Mouse (Mus musculus): ENCODE measurements around the gene Spint5. TPM values are rescaled to one million over a fixed set of nuclear protein-coding genes. Genes with fewer than 3 reads are reported as not detected.

Spint5 gene
- polyA plus RNA-seq, 1 experiment, result not detected

DNA sequence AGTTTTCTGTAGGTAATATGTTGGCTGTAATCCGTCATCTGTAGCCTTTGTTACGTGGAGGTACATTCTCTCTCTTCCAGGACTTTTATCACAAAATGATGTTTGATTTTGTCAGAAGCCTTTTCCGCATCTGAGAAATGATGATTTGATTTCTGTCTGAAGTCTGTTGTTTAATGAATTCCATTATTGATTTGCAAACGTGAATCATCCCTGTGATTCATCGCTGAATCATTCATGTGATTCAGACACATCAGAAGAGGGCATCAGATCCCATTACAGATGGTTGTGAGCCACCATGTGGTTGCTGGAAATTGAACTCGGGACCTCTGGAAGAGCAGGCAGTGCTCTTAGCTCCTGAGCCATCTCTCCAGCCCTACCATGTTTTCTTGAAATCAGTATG, 33.9 kb downstream of the Spint5 start:
- TF ChIP-seq CTCF (conservative IDR thresholded peaks at IDR 0.05; ENCODE audit: insufficient read depth, insufficient read length, low read depth, low read length) (no peak), POLR2A (IDR thresholded peaks at IDR 0.05; ENCODE audit: low read depth, low read length) (no peak)
- no peaks in the 10 kb centered on the region for H3K27me3 ChIP-seq (replicated peaks; ENCODE audit: control insufficient read depth, insufficient read depth, low read length)

DNA sequence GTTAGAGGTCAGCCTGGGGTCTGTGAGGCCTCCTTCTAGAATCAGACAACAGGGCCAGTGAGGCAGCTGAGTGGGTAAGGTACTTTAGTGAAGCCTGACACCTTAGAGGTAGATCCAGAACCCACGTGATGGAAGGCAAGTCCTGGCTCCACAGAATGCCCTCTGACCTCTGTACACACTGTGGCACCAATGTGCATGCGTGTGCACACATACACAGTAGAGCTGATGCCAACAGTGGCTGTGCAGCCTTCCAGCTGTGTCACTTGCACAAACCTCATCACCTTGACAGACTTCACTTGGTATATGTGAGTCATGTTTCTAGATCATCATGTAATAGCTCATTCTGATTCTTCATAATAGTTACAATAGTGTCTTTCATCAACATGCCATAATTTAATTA, 37.3 kb downstream of the Spint5 start:
- DNase-seq, result no peak
- no peaks in the 10 kb centered on the region for H3K27me3 ChIP-seq (replicated peaks; ENCODE audit: control insufficient read depth, insufficient read depth, low read length)
- no peaks in the 10 kb centered on the region for H3K4me1 ChIP-seq (ENCODE audit: control insufficient read depth, insufficient read depth, low read length)
- TF ChIP-seq CTCF (conservative IDR thresholded peaks at IDR 0.05; ENCODE audit: insufficient read depth, insufficient read length, low read depth, low read length) (no peak), POLR2A (IDR thresholded peaks at IDR 0.05; ENCODE audit: low read depth, low read length) (no peak)
- no peak overlapping the region for H3K4me3 ChIP-seq (ENCODE audit: insufficient read depth, low read depth, low read length)
- 85% methylated on average over 2 of the region's 2 CpGs for WGBS
- H3K27ac ChIP-seq (ENCODE audit: insufficient read depth, low read depth, low read length), result no peak overlapping the region
- peaks cover 5% of the 10 kb centered on the region for H3K36me3 ChIP-seq (ENCODE audit: control insufficient read depth, insufficient read depth, low read length)

More for the DNA sequence above, 33.9 kb downstream of the Spint5 start:
- Histone ChIP-seq H3K4me1 (ENCODE audit: control insufficient read depth, insufficient read depth, low read length) (peaks cover 9% of the 10 kb centered on the region; the same call in 1 of the 2 replicates), H3K4me3 (ENCODE audit: insufficient read depth, low read depth, low read length) (no peak overlapping the region), H3K36me3 (ENCODE audit: control insufficient read depth, insufficient read depth, low read length) (no peaks in the 10 kb centered on the region; the same call in 1 of the 2 replicates), H3K27ac (ENCODE audit: insufficient read depth, low read depth, low read length) (no peak overlapping the region)
- WGBS, result 85% methylated on average over 6 of the region's 6 CpGs
- DNase-seq, result no peak

DNA sequence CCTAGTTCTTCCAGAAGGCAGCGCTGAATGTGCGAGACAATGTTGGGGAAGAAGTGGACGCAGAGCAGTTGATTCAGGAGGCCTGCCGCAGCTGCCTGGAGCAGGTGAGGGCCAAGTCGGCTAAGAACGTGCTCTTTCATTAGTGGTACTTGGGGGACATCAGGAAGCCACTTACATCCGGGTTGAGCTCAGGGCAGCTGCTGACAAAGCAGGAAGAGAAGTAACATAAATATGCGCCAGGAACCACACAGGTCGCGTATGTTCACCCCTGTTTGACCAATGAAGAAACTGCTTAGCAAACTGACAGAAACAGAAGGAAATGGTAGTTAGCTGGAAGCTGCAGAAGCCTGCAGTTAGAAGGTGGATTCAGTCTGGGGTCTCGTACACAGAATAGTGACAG, 39.0 kb downstream of the Spint5 start:
- TF ChIP-seq POLR2A (IDR thresholded peaks at IDR 0.05; ENCODE audit: low read depth, low read length), result no peak
- H3K4me3 ChIP-seq (ENCODE audit: insufficient read depth, low read depth, low read length), result no peak overlapping the region
- 71% methylated on average over 11 of the region's 11 CpGs for WGBS
- no peaks in the 10 kb centered on the region for H3K4me1 ChIP-seq (ENCODE audit: control insufficient read depth, insufficient read depth, low read length)
- no peak for DNase-seq
- peaks cover 7% of the 10 kb centered on the region for H3K36me3 ChIP-seq (ENCODE audit: control insufficient read depth, insufficient read depth, low read length)
- H3K27ac ChIP-seq (ENCODE audit: insufficient read depth, low read depth, low read length), result no peak overlapping the region
- no peaks in the 10 kb centered on the region for H3K27me3 ChIP-seq (replicated peaks; ENCODE audit: control insufficient read depth, insufficient read depth, low read length)

DNA sequence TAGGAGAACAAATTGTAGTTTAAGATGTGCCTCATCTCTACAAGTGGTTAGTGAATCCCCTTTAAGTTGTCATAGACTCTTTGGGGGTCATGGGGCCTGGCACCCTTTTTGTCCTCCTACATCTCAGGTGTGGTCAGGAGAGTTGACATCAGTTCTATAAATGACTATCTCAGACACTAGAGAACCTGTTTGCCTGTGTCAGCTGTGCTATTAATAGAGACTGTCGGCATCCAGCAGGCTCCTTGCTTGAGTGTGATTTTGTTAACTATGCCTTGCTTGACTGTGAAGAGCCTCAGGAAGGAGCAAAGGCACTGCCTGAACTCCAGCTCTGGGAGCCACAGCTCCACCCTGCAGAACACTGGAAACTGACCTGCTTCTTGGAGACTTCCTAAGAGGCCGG, 39.7 kb downstream of the Spint5 start:
- H3K27ac ChIP-seq (ENCODE audit: insufficient read depth, low read depth, low read length), result no peak overlapping the region
- H3K36me3 ChIP-seq (ENCODE audit: control insufficient read depth, insufficient read depth, low read length), result peaks cover 7% of the 10 kb centered on the region
- WGBS, result 73% methylated on average over 2 of the region's 2 CpGs

DNA sequence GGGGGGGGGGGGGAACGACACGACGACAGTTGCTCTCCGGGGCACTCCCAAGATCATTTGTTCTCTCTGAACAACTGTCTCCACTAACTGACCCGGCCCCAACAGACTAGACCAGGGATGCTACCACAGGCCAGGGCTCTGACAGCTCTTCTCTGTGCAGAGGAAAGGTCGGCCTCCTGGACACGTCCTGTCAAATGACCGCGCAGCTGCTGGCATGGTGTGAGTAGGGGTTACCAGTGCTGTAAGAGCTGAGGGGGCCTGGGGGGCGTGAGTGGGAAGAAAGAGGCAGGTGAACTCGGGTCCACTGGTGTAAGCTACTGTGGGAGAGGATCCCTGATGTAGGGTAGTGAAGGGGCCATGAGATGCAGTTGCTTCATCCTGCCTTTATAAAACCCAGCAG, 42.7 kb downstream of the Spint5 start:
- DNase-seq, result no peak
- H3K4me3 ChIP-seq (ENCODE audit: insufficient read depth, low read depth, low read length), result no peak overlapping the region
- TF ChIP-seq CTCF (conservative IDR thresholded peaks at IDR 0.05; ENCODE audit: insufficient read depth, insufficient read length, low read depth, low read length) (no peak), POLR2A (IDR thresholded peaks at IDR 0.05; ENCODE audit: low read depth, low read length) (no peak)
- no peaks in the 10 kb centered on the region for H3K4me1 ChIP-seq (ENCODE audit: control insufficient read depth, insufficient read depth, low read length)
- WGBS, result 82% methylated on average over 11 of the region's 11 CpGs
- peaks cover 7% of the 10 kb centered on the region; the same call in 1 of the 2 replicates for H3K36me3 ChIP-seq (ENCODE audit: control insufficient read depth, insufficient read depth, low read length)
- H3K27me3 ChIP-seq (replicated peaks; ENCODE audit: control insufficient read depth, insufficient read depth, low read length), result no peaks in the 10 kb centered on the region
- H3K27ac ChIP-seq (ENCODE audit: insufficient read depth, low read depth, low read length), result no peak overlapping the region

More for the DNA sequence above, 39.7 kb downstream of the Spint5 start:
- no peak for DNase-seq
- Histone ChIP-seq H3K27me3 (replicated peaks; ENCODE audit: control insufficient read depth, insufficient read depth, low read length) (no peaks in the 10 kb centered on the region), H3K4me1 (ENCODE audit: control insufficient read depth, insufficient read depth, low read length) (no peaks in the 10 kb centered on the region), H3K4me3 (ENCODE audit: insufficient read depth, low read depth, low read length) (no peak overlapping the region)
- TF ChIP-seq POLR2A (IDR thresholded peaks at IDR 0.05; ENCODE audit: low read depth, low read length) (no peak), CTCF (conservative IDR thresholded peaks at IDR 0.05; ENCODE audit: insufficient read depth, insufficient read length, low read depth, low read length) (no peak)

DNA sequence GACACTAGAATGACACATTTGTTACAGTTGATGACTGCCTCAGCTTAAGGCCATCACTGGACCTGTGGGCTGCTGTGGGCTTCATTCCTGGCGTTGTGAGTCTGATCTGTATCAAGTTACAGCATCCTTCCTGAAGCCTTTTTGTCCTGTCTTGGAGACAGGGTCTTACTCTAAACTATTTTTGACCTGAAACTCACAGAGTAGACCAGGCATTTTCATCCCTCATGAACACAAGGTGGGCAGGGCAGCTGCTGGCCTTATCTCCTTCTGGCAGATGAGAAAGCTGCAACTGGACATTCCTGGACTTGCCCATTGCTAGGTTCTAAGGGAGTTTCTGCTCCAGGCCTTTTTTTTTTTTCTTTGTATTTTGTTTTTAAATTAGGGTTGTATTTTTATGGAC, 43.6 kb downstream of the Spint5 start:
- TF ChIP-seq CTCF (conservative IDR thresholded peaks at IDR 0.05; ENCODE audit: insufficient read depth, insufficient read length, low read depth, low read length), result no peak
- TF ChIP-seq POLR2A (IDR thresholded peaks at IDR 0.05; ENCODE audit: low read depth, low read length), result no peak
- H3K4me1 ChIP-seq (ENCODE audit: control insufficient read depth, insufficient read depth, low read length), result no peaks in the 10 kb centered on the region
- no peak overlapping the region for H3K27ac ChIP-seq (ENCODE audit: insufficient read depth, low read depth, low read length)
- WGBS, result 38% methylated on average over 1 of the region's 1 CpGs
- H3K36me3 ChIP-seq (ENCODE audit: control insufficient read depth, insufficient read depth, low read length), result peaks cover 7% of the 10 kb centered on the region; the same call in 1 of the 2 replicates
- DNase-seq, result no peak
- no peak overlapping the region for H3K4me3 ChIP-seq (ENCODE audit: insufficient read depth, low read depth, low read length)
- no peaks in the 10 kb centered on the region for H3K27me3 ChIP-seq (replicated peaks; ENCODE audit: control insufficient read depth, insufficient read depth, low read length)

DNA sequence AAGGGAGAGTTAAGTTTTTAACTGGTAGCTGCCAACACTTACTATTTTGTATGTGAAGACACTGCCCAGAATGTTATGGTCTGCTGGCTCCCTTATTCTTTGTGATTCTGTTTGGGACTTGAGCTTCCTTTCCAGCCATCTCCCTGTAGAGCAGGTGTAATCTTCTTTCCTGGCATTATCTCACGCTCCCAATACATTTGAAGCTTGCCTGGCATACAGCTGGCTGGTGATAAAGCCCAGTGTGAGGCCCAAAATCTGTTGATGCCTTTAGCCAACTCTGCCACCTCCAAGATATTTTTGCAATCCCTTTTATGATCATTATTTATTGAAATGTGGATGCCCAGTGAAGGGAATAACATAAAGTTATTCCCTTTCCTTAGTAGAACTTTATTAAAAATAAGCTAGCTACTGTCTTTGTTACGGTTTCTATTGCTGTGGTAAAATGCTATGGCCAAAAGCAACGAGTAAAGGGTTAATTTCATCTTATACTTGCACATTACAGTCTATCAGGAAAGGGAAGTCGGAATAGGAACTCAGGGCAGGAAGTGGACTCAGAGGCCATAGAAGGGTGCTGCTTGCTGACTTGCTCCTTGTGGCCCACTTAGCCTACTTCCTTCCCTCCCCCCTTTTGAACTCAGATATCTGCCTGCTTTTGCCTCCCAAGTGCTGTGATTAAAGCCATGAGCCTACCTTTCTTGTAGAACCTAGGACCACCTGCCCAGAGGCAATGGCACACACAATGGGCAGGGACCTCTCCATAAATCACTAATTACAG, 45.1 kb downstream of the Spint5 start:
- Histone ChIP-seq H3K27ac (ENCODE audit: insufficient read depth, low read depth, low read length) (no peak overlapping the region), H3K36me3 (ENCODE audit: control insufficient read depth, insufficient read depth, low read length) (peaks cover 6% of the 10 kb centered on the region), H3K4me3 (ENCODE audit: insufficient read depth, low read depth, low read length) (no peak overlapping the region), H3K4me1 (ENCODE audit: control insufficient read depth, insufficient read depth, low read length) (no peaks in the 10 kb centered on the region), H3K27me3 (replicated peaks; ENCODE audit: control insufficient read depth, insufficient read depth, low read length) (no peaks in the 10 kb centered on the region)
- DNase-seq, result no peak
- 76% methylated on average over 4 of the region's 4 CpGs for WGBS
- no peak for TF ChIP-seq POLR2A (IDR thresholded peaks at IDR 0.05; ENCODE audit: low read depth, low read length)
- TF ChIP-seq CTCF (conservative IDR thresholded peaks at IDR 0.05; ENCODE audit: insufficient read depth, insufficient read length, low read depth, low read length), result no peak
